Mouse (Mus musculus): Measurements from ENCODE around the gene Pmel. TPM values are rescaled to one million over a fixed set of nuclear protein-coding genes. Genes with fewer than 3 reads are reported as not detected.
"Not testable (repeated sequence)": the region's sequence is repeated elsewhere in the genome, so short reads cannot be mapped to it uniquely, and the experiment has no call there.

The Pmel gene
- polyA plus RNA-seq, 2 experiments, result 0.31 to 0.50 TPM

DNA sequence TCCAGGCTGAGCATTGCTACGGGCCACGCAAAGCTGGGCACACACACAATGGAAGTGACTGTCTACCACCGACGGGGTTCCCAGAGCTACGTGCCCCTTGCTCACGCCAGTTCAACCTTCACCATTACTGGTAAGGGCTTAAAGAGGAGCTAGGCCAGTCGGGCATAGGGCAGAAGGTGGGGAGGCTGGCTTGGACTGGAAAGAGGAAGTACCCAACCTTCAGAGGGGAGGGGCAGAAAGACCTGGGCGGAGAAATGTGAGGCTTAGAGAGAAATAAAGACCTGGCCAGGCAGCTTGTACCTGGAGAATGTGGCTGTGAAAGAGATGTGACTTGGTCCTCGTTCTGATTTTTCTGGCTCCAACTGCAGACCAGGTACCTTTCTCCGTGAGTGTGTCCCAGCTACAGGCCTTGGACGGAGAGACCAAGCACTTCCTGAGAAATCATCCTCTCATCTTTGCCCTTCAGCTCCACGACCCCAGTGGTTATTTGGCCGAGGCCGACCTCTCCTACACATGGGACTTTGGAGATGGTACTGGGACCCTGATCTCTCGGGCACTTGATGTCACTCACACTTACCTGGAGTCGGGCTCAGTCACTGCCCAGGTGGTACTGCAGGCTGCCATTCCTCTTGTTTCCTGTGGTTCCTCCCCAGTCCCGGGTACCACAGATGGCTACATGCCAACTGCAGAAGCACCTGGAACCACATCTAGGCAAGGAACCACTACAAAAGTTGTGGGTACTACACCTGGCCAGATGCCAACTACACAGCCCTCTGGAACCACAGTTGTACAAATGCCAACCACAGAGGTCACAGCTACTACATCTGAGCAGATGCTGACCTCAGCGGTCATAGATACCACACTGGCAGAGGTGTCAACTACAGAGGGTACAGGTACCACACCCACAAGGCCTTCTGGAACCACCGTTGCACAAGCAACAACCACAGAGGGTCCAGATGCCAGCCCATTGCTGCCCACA, 11.9 kb downstream of the Pmel start:
- WGBS (ENCODE audit: insufficient replicate concordance), result 61% methylated on average over 19 of the region's 19 CpGs
- H3K27me3 ChIP-seq (ENCODE audit: control insufficient read depth, insufficient read depth, low read length), result no peaks in the 10 kb centered on the region
- no peak overlapping the region for H3K4me2 ChIP-seq (ENCODE audit: low read depth)
- no peaks in the 10 kb centered on the region for H3K36me3 ChIP-seq (replicated peaks; ENCODE audit: control insufficient read depth, insufficient read depth, low read depth)
- no peak overlapping the region for H3K27ac ChIP-seq
- TF ChIP-seq CTCF (IDR thresholded peaks at IDR 0.05; ENCODE audit: low read depth) (no peak), EP300 (IDR thresholded peaks at IDR 0.05; ENCODE audit: low read depth) (no peak)
- DNase-seq (ENCODE audit: low read depth in 3 of 3, low spot score in 3 of 3) (no peak), ATAC-seq (ENCODE audit: insufficient read depth) (peak; percentile 21; the same call in 1 of the 2 replicates)
- H3K4me1 ChIP-seq (replicated peaks; ENCODE audit: control insufficient read depth in 2 of 2, insufficient read depth in 2 of 2, low read length in 1 of 2), result no peaks in the 10 kb centered on the region
- no peak overlapping the region for H3K9ac ChIP-seq (replicated peaks)
- H3K9me3 ChIP-seq (ENCODE audit: control insufficient read depth, low read length), result no peaks in the 10 kb centered on the region
- H3K4me3 ChIP-seq (ENCODE audit: insufficient read depth in 1 of 2, low read depth in 2 of 2, low read length in 2 of 2), result no peak overlapping the region

DNA sequence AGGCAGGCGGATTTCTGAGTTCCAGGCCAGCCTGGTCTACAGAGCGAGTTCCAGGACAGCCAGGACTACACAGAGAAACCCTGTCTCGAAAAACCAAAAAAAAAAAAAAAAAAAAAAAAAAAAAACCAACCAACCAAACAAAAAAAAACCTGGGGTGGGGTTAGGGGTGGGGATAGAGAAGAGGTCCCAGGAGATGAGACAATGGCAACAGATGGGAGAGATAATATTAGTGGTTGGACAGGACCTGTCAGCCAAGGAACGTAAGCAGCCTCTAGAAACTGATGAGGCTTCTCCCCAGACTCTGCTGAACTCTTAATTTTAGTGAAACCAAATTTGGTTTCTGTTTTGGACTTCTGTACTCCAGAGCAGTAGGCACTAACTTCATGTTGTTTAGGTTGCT, 21.5 kb downstream of the Pmel start:
- WGBS (ENCODE audit: insufficient replicate concordance), result 53% methylated on average over 3 of the region's 4 CpGs
- H3K27ac ChIP-seq; H3K4me3 ChIP-seq (ENCODE audit: insufficient read depth in 1 of 2, low read depth in 2 of 2, low read length in 2 of 2); H3K27me3 ChIP-seq (ENCODE audit: control insufficient read depth, insufficient read depth, low read length); H3K9ac ChIP-seq (replicated peaks); H3K4me1 ChIP-seq (replicated peaks; ENCODE audit: control insufficient read depth in 2 of 2, insufficient read depth in 2 of 2, low read length in 1 of 2); H3K4me2 ChIP-seq (ENCODE audit: low read depth); H3K9me3 ChIP-seq (ENCODE audit: control insufficient read depth, low read length); DNase-seq (ENCODE audit: low read depth in 3 of 3, low spot score in 3 of 3); ATAC-seq (ENCODE audit: insufficient read depth); H3K36me3 ChIP-seq (replicated peaks; ENCODE audit: control insufficient read depth, insufficient read depth, low read depth): not testable (repeated sequence)

DNA sequence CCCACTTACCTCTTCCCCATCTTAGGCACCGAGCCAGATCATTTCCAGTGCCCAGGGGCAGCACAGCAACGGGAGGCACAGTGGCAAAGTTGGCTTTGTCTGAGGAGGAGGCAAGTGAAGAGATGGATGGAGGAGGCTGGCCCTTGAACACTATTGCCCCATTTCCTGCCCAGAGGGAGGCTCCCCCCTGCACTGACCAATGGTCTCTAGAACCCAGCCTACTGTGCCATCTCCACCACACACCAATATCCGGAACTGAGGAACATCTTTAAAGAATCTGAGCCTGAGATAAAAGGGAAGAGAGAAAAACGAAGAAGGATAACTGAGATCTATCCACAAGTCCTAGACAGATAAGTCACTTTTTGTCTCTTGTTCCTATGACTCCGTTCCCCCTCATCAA, 24.1 kb downstream of the Pmel start:
- ATAC-seq (ENCODE audit: insufficient read depth), result no peak

DNA sequence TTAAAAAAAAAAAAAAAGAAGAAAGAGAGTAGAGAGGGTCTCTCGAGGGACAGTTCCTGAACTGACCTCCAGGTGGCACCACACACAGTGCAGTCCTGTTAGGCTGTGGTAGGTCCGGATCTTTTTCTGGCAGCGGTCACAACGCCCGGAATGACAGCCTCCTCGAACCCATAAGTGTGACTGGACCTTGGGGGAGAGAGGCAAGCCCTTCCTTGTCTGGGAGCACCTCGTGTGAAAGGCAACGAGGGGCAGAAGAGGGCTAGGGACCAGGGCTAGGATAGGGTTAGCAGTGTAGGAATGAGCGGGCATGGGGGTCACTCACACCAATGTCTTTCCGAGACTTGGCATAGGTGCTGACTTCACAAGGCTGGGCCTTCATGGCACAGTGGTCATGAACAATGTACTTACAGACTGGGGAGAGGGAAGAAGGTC, 27.0 kb downstream of the Pmel start:
- 18% methylated on average over 10 of the region's 10 CpGs for WGBS (ENCODE audit: insufficient replicate concordance)
- Histone ChIP-seq H3K27me3 (ENCODE audit: control insufficient read depth, insufficient read depth, low read length) (no peaks in the 10 kb centered on the region), H3K9ac (replicated peaks) (no peak overlapping the region), H3K27ac (no peak overlapping the region), H3K9me3 (ENCODE audit: control insufficient read depth, low read length) (no peaks in the 10 kb centered on the region), H3K4me2 (ENCODE audit: low read depth) (peak overlapping the region; percentile 32; the same call in 1 of the 2 replicates), H3K4me3 (ENCODE audit: insufficient read depth in 1 of 2, low read depth in 2 of 2, low read length in 2 of 2) (no peak overlapping the region), H3K4me1 (replicated peaks; ENCODE audit: control insufficient read depth in 2 of 2, insufficient read depth in 2 of 2, low read length in 1 of 2) (no peaks in the 10 kb centered on the region), H3K36me3 (replicated peaks; ENCODE audit: control insufficient read depth, insufficient read depth, low read depth) (no peaks in the 10 kb centered on the region)
- DNase-seq (ENCODE audit: low read depth in 3 of 3, low spot score in 3 of 3) (peak in 1 of 3 experiments; percentile 37), ATAC-seq (ENCODE audit: insufficient read depth) (peak; percentile 62; the same call in 1 of the 2 replicates)
- TF ChIP-seq CTCF (IDR thresholded peaks at IDR 0.05; ENCODE audit: low read depth), result peak; percentile 91
- TF ChIP-seq EP300 (IDR thresholded peaks at IDR 0.05; ENCODE audit: low read depth), result no peak

More for the DNA sequence above, 24.1 kb downstream of the Pmel start:
- Histone ChIP-seq H3K4me1 (replicated peaks; ENCODE audit: control insufficient read depth in 2 of 2, insufficient read depth in 2 of 2, low read length in 1 of 2) (no peaks in the 10 kb centered on the region), H3K9ac (replicated peaks) (no peak overlapping the region), H3K9me3 (ENCODE audit: control insufficient read depth, low read length) (no peaks in the 10 kb centered on the region), H3K27me3 (ENCODE audit: control insufficient read depth, insufficient read depth, low read length) (no peaks in the 10 kb centered on the region), H3K4me2 (ENCODE audit: low read depth) (no peak overlapping the region), H3K27ac (no peak overlapping the region), H3K36me3 (replicated peaks; ENCODE audit: control insufficient read depth, insufficient read depth, low read depth) (no peaks in the 10 kb centered on the region), H3K4me3 (ENCODE audit: insufficient read depth in 1 of 2, low read depth in 2 of 2, low read length in 2 of 2) (no peak overlapping the region)
- WGBS (ENCODE audit: insufficient replicate concordance), result 54% methylated on average over 5 of the region's 5 CpGs
- DNase-seq (ENCODE audit: low read depth in 3 of 3, low spot score in 3 of 3), result no peak
- TF ChIP-seq EP300 (IDR thresholded peaks at IDR 0.05; ENCODE audit: low read depth), result no peak
- TF ChIP-seq CTCF (IDR thresholded peaks at IDR 0.05; ENCODE audit: low read depth), result no peak

DNA sequence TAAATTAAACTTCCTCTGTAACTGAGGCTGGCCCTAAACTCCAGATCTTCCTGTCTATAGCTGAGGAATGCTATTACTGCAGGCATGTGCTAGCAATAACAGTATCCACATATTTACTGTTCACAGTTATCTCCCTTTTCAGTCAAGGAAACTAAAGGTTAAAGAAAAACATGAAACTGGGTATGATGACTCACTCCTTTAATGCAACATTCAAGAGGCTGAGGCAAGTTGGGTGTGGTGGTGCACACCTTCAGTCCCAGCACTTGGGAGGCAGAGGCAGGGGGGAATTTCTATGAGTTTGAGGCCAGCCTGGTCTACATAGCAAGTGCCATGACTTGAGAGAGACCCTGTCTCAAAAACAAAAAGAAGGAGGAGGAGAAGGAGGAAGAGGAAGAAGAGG, 28.0 kb downstream of the Pmel start:
- no peak for DNase-seq (ENCODE audit: low read depth in 3 of 3, low spot score in 3 of 3)
- no peaks in the 10 kb centered on the region for H3K4me1 ChIP-seq (replicated peaks; ENCODE audit: control insufficient read depth in 2 of 2, insufficient read depth in 2 of 2, low read length in 1 of 2)
- H3K9me3 ChIP-seq (ENCODE audit: control insufficient read depth, low read length), result no peaks in the 10 kb centered on the region
- TF ChIP-seq EP300 (IDR thresholded peaks at IDR 0.05; ENCODE audit: low read depth), result no peak
- TF ChIP-seq CTCF (IDR thresholded peaks at IDR 0.05; ENCODE audit: low read depth), result no peak
- no peak for ATAC-seq (ENCODE audit: insufficient read depth)
- H3K36me3 ChIP-seq (replicated peaks; ENCODE audit: control insufficient read depth, insufficient read depth, low read depth), result no peaks in the 10 kb centered on the region
- H3K4me3 ChIP-seq (ENCODE audit: insufficient read depth in 1 of 2, low read depth in 2 of 2, low read length in 2 of 2), result no peak overlapping the region
- H3K9ac ChIP-seq (replicated peaks), result no peak overlapping the region
- H3K27me3 ChIP-seq (ENCODE audit: control insufficient read depth, insufficient read depth, low read length), result no peaks in the 10 kb centered on the region
- no peak overlapping the region for H3K4me2 ChIP-seq (ENCODE audit: low read depth)
- H3K27ac ChIP-seq, result no peak overlapping the region
